Mouse (Mus musculus): ENCODE measurements around the gene Arhgef28. TPM values are rescaled to one million over a fixed set of nuclear protein-coding genes. Genes with fewer than 3 reads are reported as not detected.

Arhgef28 gene
- total and polyA plus RNA-seq, 3 experiments, result not detected

DNA sequence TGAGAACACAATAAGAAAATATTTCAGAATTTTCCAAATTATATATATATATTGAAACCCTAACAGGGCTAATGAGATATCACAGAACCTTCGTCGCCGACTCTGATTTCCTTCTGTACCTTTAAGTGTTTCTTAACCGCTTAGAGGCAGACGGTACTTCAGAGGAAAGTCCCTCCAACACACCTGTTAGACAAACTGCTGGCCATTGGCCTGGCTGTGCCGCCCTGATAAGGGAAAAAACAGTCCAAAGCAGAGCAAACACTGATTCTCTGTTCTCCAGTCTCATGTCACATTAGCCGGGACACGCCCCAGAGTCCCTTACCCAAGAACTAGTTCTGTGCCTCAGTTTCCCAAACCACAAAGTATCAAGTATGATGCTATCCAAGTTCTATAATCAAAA is 1.9 kb downstream of the Arhgef28 start:
- no peaks in the 10 kb centered on the region for H3K4me1 ChIP-seq (ENCODE audit: control insufficient read depth in 1 of 2, insufficient read depth in 2 of 2, low read length in 2 of 2)
- H3K27me3 ChIP-seq (ENCODE audit: control insufficient read depth in 1 of 2, insufficient read depth in 2 of 2, low read length in 2 of 2), result no peaks in the 10 kb centered on the region
- H3K79me2 ChIP-seq (ENCODE audit: control insufficient read depth, insufficient read depth, low read length, poor library complexity), result no peaks in the 10 kb centered on the region
- H3K9ac ChIP-seq (ENCODE audit: control insufficient read depth, low read depth, low read length, poor library complexity, severe bottlenecking), result no peak overlapping the region
- H3K9me3 ChIP-seq (replicated peaks; ENCODE audit: insufficient read depth, low read length), result no peaks in the 10 kb centered on the region
- DNase-seq (ENCODE audit: low read depth, low spot score), result no peak
- H3K27ac ChIP-seq (ENCODE audit: control insufficient read depth, low read depth, low read length), result no peak overlapping the region
- no peaks in the 10 kb centered on the region for H3K36me3 ChIP-seq (ENCODE audit: control insufficient read depth in 1 of 2, insufficient read depth in 2 of 2, low read length in 2 of 2)
- H3K4me3 ChIP-seq (ENCODE audit: control insufficient read depth in 1 of 2, insufficient read depth in 1 of 2, low read depth in 2 of 2, low read length in 2 of 2), result no peak overlapping the region
- no peak for TF ChIP-seq GABPA (IDR thresholded peaks at IDR 0.05; ENCODE audit: low read depth, low read length)
- TF ChIP-seq EP300 (IDR thresholded peaks at IDR 0.05; ENCODE audit: low read depth in 1 of 2, low read length in 2 of 2), result no peak
- TF ChIP-seq MAX (IDR thresholded peaks at IDR 0.05; ENCODE audit: low read length), result no peak
- TF ChIP-seq CTCF (IDR thresholded peaks at IDR 0.05 in 2 of 3, conservative IDR thresholded peaks at IDR 0.05 in 1 of 3; ENCODE audit: control insufficient read depth in 1 of 3, insufficient read depth in 1 of 3, low read depth in 2 of 3, low read length in 3 of 3, poor library complexity in 1 of 3, severe bottlenecking in 1 of 3), result no peak
- no peak for TF ChIP-seq POLR2AphosphoS2 (IDR thresholded peaks at IDR 0.05; ENCODE audit: low read length)
- TF ChIP-seq NRF1 (IDR thresholded peaks at IDR 0.05; ENCODE audit: insufficient read depth, low read depth, low read length, poor library complexity, severe bottlenecking), result no peak
- TF ChIP-seq CHD1 (IDR thresholded peaks at IDR 0.05; ENCODE audit: low read depth, low read length), result no peak
- no peak for TF ChIP-seq POLR2AphosphoS5 (IDR thresholded peaks at IDR 0.05; ENCODE audit: borderline replicate concordance, low read depth, low read length)
- TF ChIP-seq ZMIZ1 (IDR thresholded peaks at IDR 0.05; ENCODE audit: low read depth, low read length), result no peak
- no peak for TF ChIP-seq NELFE (IDR thresholded peaks at IDR 0.05; ENCODE audit: low read depth, low read length)
- no peak for TF ChIP-seq KAT2A (conservative IDR thresholded peaks at IDR 0.05; ENCODE audit: low read depth, low read length)
- TF ChIP-seq USF2 (IDR thresholded peaks at IDR 0.05; ENCODE audit: borderline replicate concordance in 1 of 2, insufficient read depth in 1 of 2, low read depth in 1 of 2, low read length in 2 of 2), result no peak
- no peak for TF ChIP-seq MXI1 (IDR thresholded peaks at IDR 0.05; ENCODE audit: low read depth, low read length)
- no peak for TF ChIP-seq USF1 (IDR thresholded peaks at IDR 0.05; ENCODE audit: low read depth, low read length)
- TF ChIP-seq UBTF (IDR thresholded peaks at IDR 0.05; ENCODE audit: borderline replicate concordance, insufficient read depth, low read depth, low read length), result no peak
- TF ChIP-seq ZKSCAN1 (IDR thresholded peaks at IDR 0.05; ENCODE audit: low read depth, low read length), result no peak
- TF ChIP-seq ZNF384 (IDR thresholded peaks at IDR 0.05; ENCODE audit: low read depth, low read length), result no peak
- no peak for TF ChIP-seq ETS1 (IDR thresholded peaks at IDR 0.05; ENCODE audit: low read depth, low read length)

DNA sequence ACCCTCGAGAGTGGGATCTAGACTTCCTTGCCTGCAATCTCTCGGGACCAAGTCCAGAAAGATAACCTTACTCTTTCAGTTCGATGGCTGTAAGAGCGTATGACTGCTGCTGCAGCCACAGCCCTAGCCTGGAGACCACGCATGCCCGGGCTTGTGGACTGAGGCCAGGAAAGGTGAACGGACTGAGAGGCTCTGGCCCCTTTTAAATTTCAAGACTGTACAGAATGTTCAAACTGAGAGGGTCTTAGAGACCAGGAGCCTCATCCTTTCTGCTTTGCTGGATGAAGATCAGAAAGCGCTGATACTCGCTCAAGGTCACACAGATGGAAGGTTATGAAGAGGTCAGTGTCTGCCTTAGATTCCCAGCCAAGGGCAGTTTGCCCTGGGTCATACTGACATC is 4.8 kb downstream of the Arhgef28 start:
- Histone ChIP-seq H3K4me1 (ENCODE audit: control insufficient read depth in 1 of 2, insufficient read depth in 2 of 2, low read length in 2 of 2) (no peaks in the 10 kb centered on the region), H3K36me3 (ENCODE audit: control insufficient read depth in 1 of 2, insufficient read depth in 2 of 2, low read length in 2 of 2) (no peaks in the 10 kb centered on the region), H3K9me3 (replicated peaks; ENCODE audit: insufficient read depth, low read length) (no peaks in the 10 kb centered on the region), H3K9ac (ENCODE audit: control insufficient read depth, low read depth, low read length, poor library complexity, severe bottlenecking) (no peak overlapping the region), H3K79me2 (ENCODE audit: control insufficient read depth, insufficient read depth, low read length, poor library complexity) (no peaks in the 10 kb centered on the region), H3K27ac (ENCODE audit: control insufficient read depth, low read depth, low read length) (no peak overlapping the region), H3K27me3 (ENCODE audit: control insufficient read depth in 1 of 2, insufficient read depth in 2 of 2, low read length in 2 of 2) (no peaks in the 10 kb centered on the region), H3K4me3 (ENCODE audit: control insufficient read depth in 1 of 2, insufficient read depth in 1 of 2, low read depth in 2 of 2, low read length in 2 of 2) (no peak overlapping the region)
- no peak for DNase-seq (ENCODE audit: low read depth, low spot score)
- no peak for TF ChIP-seq GATA1 (IDR thresholded peaks at IDR 0.05; ENCODE audit: low read depth, low read length)
- TF ChIP-seq KAT2A (conservative IDR thresholded peaks at IDR 0.05; ENCODE audit: low read depth, low read length), result no peak
- no peak for TF ChIP-seq SMC3 (IDR thresholded peaks at IDR 0.05; ENCODE audit: low read depth, low read length)
- no peak for TF ChIP-seq ELF1 (IDR thresholded peaks at IDR 0.05; ENCODE audit: low read depth, low read length)
- TF ChIP-seq ETS1 (IDR thresholded peaks at IDR 0.05; ENCODE audit: low read depth, low read length), result no peak
- no peak for TF ChIP-seq NRF1 (IDR thresholded peaks at IDR 0.05; ENCODE audit: insufficient read depth, low read depth, low read length, poor library complexity, severe bottlenecking)
